Mouse (Mus musculus): ENCODE results near the gene Klk1b8. TPM values are rescaled to one million over a fixed set of nuclear protein-coding genes. Genes with fewer than 3 reads are reported as not detected.

The Klk1b8 gene
- not detected in 2 replicates for polyA plus RNA-seq (2012)

DNA sequence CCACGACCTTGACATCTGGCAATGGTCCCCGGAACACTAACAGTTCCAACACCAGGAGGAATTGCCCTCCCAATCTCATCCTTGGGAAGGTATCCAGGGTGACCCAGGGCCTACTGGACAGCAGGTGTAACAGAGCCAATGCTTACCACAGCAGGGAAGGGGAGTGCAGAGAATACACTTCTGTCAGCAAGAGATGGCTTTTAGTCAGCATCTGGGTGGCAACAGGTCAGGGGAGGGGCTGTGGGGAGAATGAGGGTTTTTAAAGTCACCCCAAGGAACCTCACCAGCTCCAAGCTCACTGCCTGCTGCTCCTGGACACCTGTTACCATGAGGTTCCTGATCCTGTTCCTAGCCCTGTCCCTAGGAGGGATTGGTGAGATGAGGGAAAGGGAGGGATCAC lies at the start of gene Klk1b8:
Gene Klk1b8 (plus strand): TSS at position 301 of the 400 bp plus-strand sequence.
- Histone ChIP-seq H3K27me3 (ENCODE audit: control insufficient read depth) (no peaks in the 10 kb centered on the region), H3K4me1 (ENCODE audit: control insufficient read depth) (no peaks in the 10 kb centered on the region), H3K9me3 (ENCODE audit: control insufficient read depth, low read length) (no peaks in the 10 kb centered on the region), H3K4me3 (replicated peaks) (no peak within 1 kb of the TSS), H3K36me3 (ENCODE audit: control insufficient read depth) (no peaks in the 10 kb centered on the region)
- no peak for TF ChIP-seq TAL1 (IDR thresholded peaks at IDR 0.05; ENCODE audit: low read length)
- TF ChIP-seq GATA1 (IDR thresholded peaks at IDR 0.05; ENCODE audit: low read length), result no peak

DNA sequence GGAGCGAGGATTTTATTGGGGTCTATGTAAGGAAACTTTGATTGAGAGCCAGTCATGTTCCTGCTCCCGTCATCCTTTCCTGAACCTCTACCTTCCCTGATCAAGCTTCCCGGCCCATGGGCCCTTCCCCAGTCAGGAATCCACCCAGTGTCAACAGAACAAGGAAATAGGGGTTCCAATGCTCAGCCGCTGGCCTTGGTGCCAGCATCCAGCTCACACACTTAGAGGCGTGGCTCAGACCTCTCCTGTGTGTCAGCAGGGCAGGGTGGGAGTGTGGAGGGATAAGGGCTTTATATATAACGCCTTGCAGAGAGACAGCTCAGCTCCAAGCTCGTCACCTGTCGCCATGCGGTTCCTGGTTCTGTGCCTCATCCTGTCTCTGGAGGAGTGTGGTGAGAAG lies 35.6 kb upstream of the Klk1b8 start:
- no peaks in the 10 kb centered on the region for H3K9me3 ChIP-seq (ENCODE audit: control insufficient read depth, low read length)
- H3K36me3 ChIP-seq (ENCODE audit: control insufficient read depth), result no peaks in the 10 kb centered on the region
- H3K27me3 ChIP-seq (ENCODE audit: control insufficient read depth), result no peaks in the 10 kb centered on the region
- no peak overlapping the region for H3K4me3 ChIP-seq (replicated peaks)
- no peaks in the 10 kb centered on the region for H3K4me1 ChIP-seq (ENCODE audit: control insufficient read depth)
- TF ChIP-seq TAL1 (IDR thresholded peaks at IDR 0.05; ENCODE audit: low read length) (no peak), GATA1 (IDR thresholded peaks at IDR 0.05; ENCODE audit: low read length) (no peak)

DNA sequence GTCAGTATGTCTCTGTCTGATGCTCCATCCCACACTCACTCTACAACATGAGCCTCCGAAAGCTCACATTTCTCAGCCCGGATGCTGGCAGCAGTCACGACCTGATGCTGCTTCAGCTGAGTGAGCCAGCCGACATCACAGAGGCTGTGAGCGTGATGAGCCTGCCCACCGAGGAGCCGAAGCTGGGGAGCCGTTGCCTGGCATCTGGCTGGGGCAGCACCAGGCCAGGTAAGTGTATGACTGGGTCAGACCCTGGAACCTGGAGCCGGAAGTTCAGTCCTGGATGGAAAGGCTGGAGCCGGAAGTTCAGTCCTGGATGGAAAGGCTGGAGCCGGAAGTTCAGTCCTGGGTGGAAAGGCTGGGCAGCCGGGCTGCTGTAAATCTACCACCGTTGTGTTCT lies 32.0 kb upstream of the Klk1b8 start:
- Histone ChIP-seq H3K9me3 (ENCODE audit: control insufficient read depth, low read length) (no peaks in the 10 kb centered on the region), H3K27me3 (ENCODE audit: control insufficient read depth) (no peaks in the 10 kb centered on the region), H3K4me3 (replicated peaks) (no peak overlapping the region), H3K4me1 (ENCODE audit: control insufficient read depth) (no peaks in the 10 kb centered on the region), H3K36me3 (ENCODE audit: control insufficient read depth) (no peaks in the 10 kb centered on the region)
- no peak for TF ChIP-seq GATA1 (IDR thresholded peaks at IDR 0.05; ENCODE audit: low read length)
- TF ChIP-seq TAL1 (IDR thresholded peaks at IDR 0.05; ENCODE audit: low read length), result no peak

DNA sequence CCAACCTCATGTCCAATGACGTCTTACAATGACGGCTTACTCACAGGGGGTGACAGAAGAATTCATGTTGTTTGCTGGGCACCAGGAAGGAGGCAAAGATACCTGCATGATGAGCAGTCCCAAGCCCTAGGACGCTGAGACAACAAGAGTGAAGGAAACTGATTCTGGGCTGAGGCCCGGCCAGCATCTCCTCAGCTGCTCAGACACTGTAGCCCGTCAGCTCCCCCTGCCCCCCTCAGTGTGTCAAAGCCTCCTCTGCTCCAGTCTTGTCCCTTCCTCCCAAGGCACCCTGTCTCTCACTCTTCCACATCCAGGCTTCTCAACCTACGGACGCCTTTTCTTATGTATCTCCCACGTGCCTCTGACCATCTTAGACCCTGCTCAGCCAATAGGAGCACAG lies 31.6 kb upstream of the Klk1b8 start:
- no peaks in the 10 kb centered on the region for H3K27me3 ChIP-seq (ENCODE audit: control insufficient read depth)
- TF ChIP-seq GATA1 (IDR thresholded peaks at IDR 0.05; ENCODE audit: low read length), result no peak
- no peak overlapping the region for H3K4me3 ChIP-seq (replicated peaks)
- no peaks in the 10 kb centered on the region for H3K36me3 ChIP-seq (ENCODE audit: control insufficient read depth)
- no peaks in the 10 kb centered on the region for H3K9me3 ChIP-seq (ENCODE audit: control insufficient read depth, low read length)
- H3K4me1 ChIP-seq (ENCODE audit: control insufficient read depth), result no peaks in the 10 kb centered on the region

DNA sequence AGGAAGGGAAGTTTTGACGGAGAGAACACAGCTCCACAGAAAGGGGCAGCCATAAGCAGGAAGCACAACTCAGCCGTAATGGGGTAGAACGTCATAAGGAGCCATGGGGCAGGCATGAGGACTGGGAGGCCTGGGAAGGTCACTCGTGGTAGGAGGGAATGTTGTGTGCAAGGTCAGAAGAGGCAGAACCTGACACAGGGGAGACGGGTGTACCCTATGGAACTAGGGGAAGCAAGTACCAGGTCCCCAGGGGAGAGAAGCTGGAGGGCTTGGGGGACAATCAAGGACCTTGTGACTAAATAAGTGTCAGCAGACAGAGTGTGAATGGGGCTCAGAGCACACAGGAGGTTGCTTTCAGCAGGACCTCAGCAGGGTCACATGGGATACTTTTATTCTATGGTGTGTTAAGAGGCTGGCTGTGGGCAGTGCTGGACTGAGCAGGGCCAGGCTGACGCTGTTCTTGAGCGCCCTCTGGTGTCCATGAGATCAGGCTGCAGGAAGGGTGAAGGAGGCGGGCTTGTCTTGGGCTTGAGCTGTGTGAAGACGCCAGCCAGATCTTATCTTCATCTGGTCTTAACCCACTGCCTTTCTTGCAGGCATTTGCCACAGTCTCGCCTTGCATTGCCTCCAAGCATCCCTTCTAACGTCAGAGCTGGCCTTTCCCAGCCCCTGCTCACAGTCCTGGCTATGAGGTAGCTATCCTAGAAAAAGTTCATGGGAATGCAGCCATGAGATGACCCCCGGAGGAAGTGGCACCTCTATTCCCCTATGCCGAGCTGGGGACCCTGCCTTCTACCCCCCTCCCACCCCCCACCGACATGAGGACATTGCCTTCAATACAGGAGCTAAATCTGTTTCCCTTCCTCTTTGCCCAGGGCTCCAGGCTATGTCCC lies 30.7 kb upstream of the Klk1b8 start:
- Histone ChIP-seq H3K36me3 (ENCODE audit: control insufficient read depth) (no peaks in the 10 kb centered on the region), H3K27me3 (ENCODE audit: control insufficient read depth) (no peaks in the 10 kb centered on the region), H3K4me3 (replicated peaks) (no peak overlapping the region), H3K9me3 (ENCODE audit: control insufficient read depth, low read length) (no peaks in the 10 kb centered on the region), H3K4me1 (ENCODE audit: control insufficient read depth) (no peaks in the 10 kb centered on the region)
- TF ChIP-seq TAL1 (IDR thresholded peaks at IDR 0.05; ENCODE audit: low read length) (no peak), GATA1 (IDR thresholded peaks at IDR 0.05; ENCODE audit: low read length) (no peak)

DNA sequence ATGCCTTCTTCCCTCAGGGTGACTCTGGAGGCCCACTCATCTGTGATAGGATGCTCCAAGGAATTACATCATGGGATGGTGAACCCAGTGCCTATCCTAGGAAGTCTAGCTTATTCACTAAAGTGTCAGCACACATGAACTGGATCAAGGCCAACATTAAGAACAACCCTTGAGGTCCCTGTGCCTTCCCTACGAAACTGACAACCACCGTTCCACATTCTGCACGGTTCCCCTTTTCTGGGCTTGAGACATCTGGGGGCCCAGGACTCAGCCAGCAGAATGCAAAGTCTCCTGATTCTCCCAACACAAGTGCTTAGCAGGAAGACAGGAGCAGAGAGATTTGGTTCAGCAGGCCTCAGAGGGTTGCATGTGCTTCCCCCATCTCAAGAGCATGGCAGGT lies 29.9 kb upstream of the Klk1b8 start:
- no peaks in the 10 kb centered on the region for H3K4me1 ChIP-seq (ENCODE audit: control insufficient read depth)
- H3K9me3 ChIP-seq (ENCODE audit: control insufficient read depth, low read length), result no peaks in the 10 kb centered on the region
- H3K27me3 ChIP-seq (ENCODE audit: control insufficient read depth), result no peaks in the 10 kb centered on the region
- TF ChIP-seq TAL1 (IDR thresholded peaks at IDR 0.05; ENCODE audit: low read length) (no peak), GATA1 (IDR thresholded peaks at IDR 0.05; ENCODE audit: low read length) (no peak)
- H3K36me3 ChIP-seq (ENCODE audit: control insufficient read depth), result no peaks in the 10 kb centered on the region
- H3K4me3 ChIP-seq (replicated peaks), result no peak overlapping the region

DNA sequence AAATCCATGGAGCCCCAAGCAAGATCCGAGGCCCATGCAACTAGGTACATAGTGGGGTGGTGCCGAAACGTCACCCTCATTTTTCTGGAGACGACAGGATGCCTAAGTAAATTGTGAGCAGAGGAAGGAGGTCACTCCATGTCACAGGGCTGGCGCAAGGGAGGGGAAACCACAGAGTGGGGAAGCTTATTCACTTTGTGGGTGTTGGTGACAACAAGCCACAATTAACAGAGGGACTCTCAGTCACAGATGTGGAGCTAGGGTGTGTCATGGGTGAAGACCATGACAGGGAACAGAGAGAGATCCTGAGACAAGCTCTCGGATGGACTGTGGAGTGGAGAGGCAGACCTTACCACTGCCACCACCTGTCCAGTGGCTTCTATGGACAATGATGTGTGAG lies 29.4 kb upstream of the Klk1b8 start:
- H3K36me3 ChIP-seq (ENCODE audit: control insufficient read depth), result no peaks in the 10 kb centered on the region
- no peaks in the 10 kb centered on the region for H3K27me3 ChIP-seq (ENCODE audit: control insufficient read depth)
- no peaks in the 10 kb centered on the region for H3K9me3 ChIP-seq (ENCODE audit: control insufficient read depth, low read length)
- no peak for TF ChIP-seq TAL1 (IDR thresholded peaks at IDR 0.05; ENCODE audit: low read length)
- H3K4me1 ChIP-seq (ENCODE audit: control insufficient read depth), result no peaks in the 10 kb centered on the region
- H3K4me3 ChIP-seq (replicated peaks), result no peak overlapping the region

DNA sequence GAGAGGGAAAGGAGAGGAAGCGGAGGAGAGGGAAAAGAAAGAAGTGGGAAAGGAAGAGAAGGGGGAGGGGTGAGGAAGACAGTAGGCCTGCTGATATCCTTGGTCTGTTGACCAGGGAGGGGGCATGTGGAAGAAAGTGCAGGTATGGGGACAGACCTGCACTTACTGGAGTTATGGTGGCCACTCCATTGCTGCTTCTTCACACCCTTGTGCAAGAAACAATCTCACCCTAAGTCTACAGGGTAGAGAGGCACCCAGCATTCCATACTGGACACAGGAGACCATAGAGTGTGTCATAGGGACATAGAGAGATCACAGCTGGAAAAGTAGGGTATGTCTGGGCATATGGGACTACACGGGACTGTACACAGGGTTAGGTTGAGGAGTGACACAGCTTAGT lies 28.5 kb upstream of the Klk1b8 start:
- Histone ChIP-seq H3K27me3 (ENCODE audit: control insufficient read depth) (no peaks in the 10 kb centered on the region), H3K9me3 (ENCODE audit: control insufficient read depth, low read length) (no peaks in the 10 kb centered on the region), H3K36me3 (ENCODE audit: control insufficient read depth) (no peaks in the 10 kb centered on the region), H3K4me1 (ENCODE audit: control insufficient read depth) (no peaks in the 10 kb centered on the region), H3K4me3 (replicated peaks) (no peak overlapping the region)
- TF ChIP-seq TAL1 (IDR thresholded peaks at IDR 0.05; ENCODE audit: low read length) (no peak), GATA1 (IDR thresholded peaks at IDR 0.05; ENCODE audit: low read length) (no peak)

DNA sequence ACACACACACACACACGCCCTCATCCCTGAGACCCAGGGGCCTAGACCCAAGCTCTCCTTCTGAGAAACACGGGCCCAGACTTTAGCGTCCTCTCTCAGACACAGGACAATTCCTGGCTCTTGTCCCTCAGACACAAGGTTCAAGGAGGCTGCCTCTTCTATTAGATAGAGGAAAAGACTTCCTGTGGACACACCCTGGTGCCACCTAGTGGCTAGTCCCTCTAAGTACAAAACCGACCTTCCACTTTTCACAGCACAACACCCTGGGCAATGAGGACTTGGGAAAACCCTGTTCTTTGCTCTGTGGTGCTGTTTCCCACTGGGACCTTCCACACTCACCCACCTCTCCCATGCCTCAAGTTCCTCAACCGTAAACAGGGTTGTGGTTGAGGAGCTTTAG lies 24.5 kb upstream of the Klk1b8 start:
- H3K27me3 ChIP-seq (ENCODE audit: control insufficient read depth), result no peaks in the 10 kb centered on the region
- H3K9me3 ChIP-seq (ENCODE audit: control insufficient read depth, low read length), result no peaks in the 10 kb centered on the region
- H3K36me3 ChIP-seq (ENCODE audit: control insufficient read depth), result no peaks in the 10 kb centered on the region
- H3K4me1 ChIP-seq (ENCODE audit: control insufficient read depth), result no peaks in the 10 kb centered on the region
- H3K4me3 ChIP-seq (replicated peaks), result no peak overlapping the region
- TF ChIP-seq TAL1 (IDR thresholded peaks at IDR 0.05; ENCODE audit: low read length), result no peak
- TF ChIP-seq GATA1 (IDR thresholded peaks at IDR 0.05; ENCODE audit: low read length), result no peak

DNA sequence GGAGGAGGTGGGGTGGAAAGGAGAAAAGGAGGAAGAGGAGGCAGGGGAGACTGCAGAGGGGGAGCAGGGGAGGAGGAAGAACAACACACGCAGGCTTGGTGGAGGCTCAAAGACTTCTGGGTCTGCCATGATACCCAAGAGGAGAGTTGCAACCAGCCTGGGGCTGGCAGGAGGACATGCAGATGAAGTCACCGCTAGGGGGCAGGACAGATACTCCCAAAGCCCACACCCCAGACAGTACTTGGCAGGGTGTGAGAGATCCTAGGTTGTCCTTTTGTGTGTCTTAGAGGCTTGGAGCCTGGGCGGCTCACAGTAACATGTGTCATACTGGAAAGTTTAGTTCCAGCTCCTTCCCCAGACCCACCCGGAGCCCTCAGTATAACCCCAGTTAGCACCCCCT lies 21.9 kb upstream of the Klk1b8 start:
- Histone ChIP-seq H3K4me1 (ENCODE audit: control insufficient read depth) (no peaks in the 10 kb centered on the region), H3K27me3 (ENCODE audit: control insufficient read depth) (no peaks in the 10 kb centered on the region), H3K36me3 (ENCODE audit: control insufficient read depth) (no peaks in the 10 kb centered on the region), H3K4me3 (replicated peaks) (no peak overlapping the region), H3K9me3 (ENCODE audit: control insufficient read depth, low read length) (no peaks in the 10 kb centered on the region)
- TF ChIP-seq TAL1 (IDR thresholded peaks at IDR 0.05; ENCODE audit: low read length) (no peak), GATA1 (IDR thresholded peaks at IDR 0.05; ENCODE audit: low read length) (no peak)
